In the genomic region with DNA sequence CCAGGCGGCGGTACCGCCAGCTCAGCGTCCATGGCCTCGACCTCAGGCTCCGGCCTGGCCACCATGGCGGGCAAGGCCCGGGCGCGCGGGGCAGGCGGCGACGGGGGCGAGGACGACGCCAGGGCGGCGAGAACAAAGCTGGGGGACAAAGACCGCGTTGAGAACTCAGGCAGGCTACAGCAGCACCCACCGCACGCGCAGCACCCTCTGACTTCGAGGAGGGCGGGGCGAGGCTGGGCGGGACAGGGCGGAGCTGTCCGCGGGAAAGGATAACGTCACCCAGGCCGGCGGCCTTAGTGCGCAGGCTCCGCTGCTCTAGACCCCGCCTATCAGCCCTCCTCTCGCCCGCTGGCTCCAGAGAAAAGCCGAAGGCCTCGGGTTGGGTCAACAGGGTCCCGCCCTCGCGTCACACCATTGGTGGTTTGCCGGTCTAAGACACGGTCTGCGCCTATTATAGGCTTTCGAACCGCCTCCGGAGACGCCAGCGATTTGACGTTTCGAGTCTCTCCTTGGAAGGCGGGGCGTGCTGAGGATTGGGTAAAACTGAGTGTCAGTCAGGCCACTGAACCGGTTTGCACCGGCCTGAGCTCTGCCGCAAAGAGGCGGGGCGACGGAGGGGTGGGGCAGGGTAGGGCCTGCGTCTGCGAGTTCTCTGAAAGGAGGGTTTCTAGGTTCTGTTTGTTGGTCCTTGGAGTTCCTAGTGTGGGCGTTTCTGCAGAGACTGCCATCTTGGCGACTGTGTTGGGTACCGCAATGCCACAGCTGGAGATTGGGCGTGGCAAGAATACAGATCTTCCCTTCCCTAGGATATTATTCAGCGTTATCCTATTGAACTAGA, we compare ENCODE assay signal across 7 mouse cellular contexts. TPM values are rescaled to one million over a fixed set of nuclear protein-coding genes. Genes with fewer than 3 reads are reported as not detected.
DNase-seq lines count a peak whose midpoint lies in the region; ATAC-seq lines count a peak whose summit lies in the region.

A gene (minus strand): TSS at position 235 of the 838 bp plus-strand sequence.

- H3K9ac ChIP-seq in embryonic facial prominence, embryonic 12.5 days, result peak within 1 kb of the TSS; percentile 91
- H3K9ac ChIP-seq in limb, embryonic 11.5 days (ENCODE audit: low read length), result peak within 1 kb of the TSS; percentile 85
- peak within 1 kb of the TSS; percentile 100 for H3K9ac ChIP-seq in midbrain, embryonic 14.5 days (replicated peaks; ENCODE audit: low read length)

- H3K36me3 ChIP-seq in embryonic facial prominence, embryonic 12.5 days, result no peaks in the 10 kb centered on the region
- no peaks in the 10 kb centered on the region for H3K36me3 ChIP-seq in limb, embryonic 11.5 days (ENCODE audit: control insufficient read depth, insufficient read depth, low read length)
- H3K36me3 ChIP-seq in midbrain, embryonic 14.5 days (ENCODE audit: control insufficient read depth, insufficient read depth, low read length), result 0 out of 2 replicates have a peak, but pooled peaks cover 3% of the 10 kb centered on the region

- under 1% methylated on average over 68 of the region's 69 CpGs for WGBS in embryonic facial prominence, embryonic 12.5 days
- WGBS in limb, embryonic 11.5 days, result under 1% methylated on average over 66 of the region's 69 CpGs
- WGBS in midbrain, embryonic 14.5 days, result under 1% methylated on average over 69 of the region's 69 CpGs

- H3K27ac ChIP-seq in embryonic facial prominence, embryonic 12.5 days, result peak within 1 kb of the TSS; percentile 92
- peak within 1 kb of the TSS; percentile 78 for H3K27ac ChIP-seq in limb, embryonic 11.5 days (replicated peaks; ENCODE audit: low read depth, low read length)
- peak within 1 kb of the TSS; percentile 99 for H3K27ac ChIP-seq in midbrain, embryonic 14.5 days (replicated peaks; ENCODE audit: low read depth, low read length)

- peaks cover 13% of the 10 kb centered on the region for H3K4me1 ChIP-seq in embryonic facial prominence, embryonic 12.5 days
- H3K4me1 ChIP-seq in limb, embryonic 11.5 days (ENCODE audit: control insufficient read depth, insufficient read depth, low read length), result 0 out of 2 replicates have a peak, but pooled peaks cover 3% of the 10 kb centered on the region
- peaks cover 29% of the 10 kb centered on the region for H3K4me1 ChIP-seq in midbrain, embryonic 14.5 days (ENCODE audit: control insufficient read depth, insufficient read depth, low read length)

- peak within 1 kb of the TSS; percentile 52 for H3K4me2 ChIP-seq in embryonic facial prominence, embryonic 12.5 days (replicated peaks)
- H3K4me2 ChIP-seq in limb, embryonic 11.5 days (ENCODE audit: low read depth, severe bottlenecking), result peak within 1 kb of the TSS; percentile 59
- peak within 1 kb of the TSS; percentile 63 for H3K4me2 ChIP-seq in midbrain, embryonic 14.5 days (ENCODE audit: low read length)

- H3K9me3 ChIP-seq in embryonic facial prominence, embryonic 12.5 days, result no peaks in the 10 kb centered on the region
- no peaks in the 10 kb centered on the region for H3K9me3 ChIP-seq in limb, embryonic 11.5 days (ENCODE audit: control insufficient read depth, low read length)
- H3K9me3 ChIP-seq in midbrain, embryonic 14.5 days (ENCODE audit: control insufficient read depth, low read length), result no peaks in the 10 kb centered on the region

- H3K4me3 ChIP-seq in embryonic facial prominence, embryonic 12.5 days, result peak within 1 kb of the TSS; percentile 91
- H3K4me3 ChIP-seq in limb, embryonic 11.5 days (ENCODE audit: low read depth, low read length), result peak within 1 kb of the TSS; percentile 82
- peak within 1 kb of the TSS; percentile 100 for H3K4me3 ChIP-seq in midbrain, embryonic 14.5 days (replicated peaks; ENCODE audit: low read depth, low read length)

- H3K27me3 ChIP-seq in embryonic facial prominence, embryonic 12.5 days, result no peaks in the 10 kb centered on the region
- H3K27me3 ChIP-seq in limb, embryonic 11.5 days (ENCODE audit: control insufficient read depth, insufficient read depth, low read length), result no peaks in the 10 kb centered on the region
- no peaks in the 10 kb centered on the region for H3K27me3 ChIP-seq in midbrain, embryonic 14.5 days (ENCODE audit: control insufficient read depth, insufficient read depth, low read length)

- peak; percentile 98 for ATAC-seq in embryonic facial prominence, embryonic 12.5 days (ENCODE audit: insufficient number of reproducible peaks, insufficient read depth, low FRiP score, low TSS enrichment)
- ATAC-seq in limb, embryonic 11.5 days (ENCODE audit: insufficient number of reproducible peaks, low FRiP score, low TSS enrichment, low read depth), result peak; percentile 99
- peak; percentile 97 for ATAC-seq in midbrain, embryonic 14.5 days (ENCODE audit: low FRiP score, low TSS enrichment)

- DNase-seq in adrenal gland, postnatal 25 days, result peak; percentile 99
- peak; percentile 100 for DNase-seq in heart, adult 11 months
- DNase-seq in kidney, adult 18-20 months, result peak; percentile 98
- peak; percentile 98 for DNase-seq in limb, embryonic 11.5 days (ENCODE audit: low spot score)
- DNase-seq in midbrain, embryonic 14.5 days, result peak; percentile 100
- peak; percentile 97 to 99 for DNase-seq in spleen, adult 18-20 months

RNA-seq across cellular contexts. Expression of the gene that starts here (rescaled TPM):
- total RNA-seq in adrenal gland, postnatal 25 days (2021), result 68.9 and 103 TPM in 2 replicates
- polyA plus RNA-seq in embryonic facial prominence, embryonic 12.5 days (2016; fragmentation: Nextera tagmentation; extraction: Ambion mirVana), result 212 and 221 TPM in 2 replicates
- polyA plus RNA-seq in limb, embryonic 11.5 days (2014; fragmentation: Nextera tagmentation; extraction: Ambion mirVana), result 186 and 194 TPM in 2 replicates
- 462 and 529 TPM in 2 replicates for polyA plus RNA-seq in midbrain, embryonic 14.5 days (2014; fragmentation: Nextera tagmentation; extraction: Ambion mirVana)

Comparison
In these comparisons a context has a peak if more than half of its experiments do, and no peak if none do; other contexts are left out.
1. Peak in every context shown above with its lines: DNase-seq, ATAC-seq, H3K4me3 ChIP-seq and H3K27ac ChIP-seq.